9 mouse cellular contexts compared by ENCODE assay signal in the genomic region with DNA sequence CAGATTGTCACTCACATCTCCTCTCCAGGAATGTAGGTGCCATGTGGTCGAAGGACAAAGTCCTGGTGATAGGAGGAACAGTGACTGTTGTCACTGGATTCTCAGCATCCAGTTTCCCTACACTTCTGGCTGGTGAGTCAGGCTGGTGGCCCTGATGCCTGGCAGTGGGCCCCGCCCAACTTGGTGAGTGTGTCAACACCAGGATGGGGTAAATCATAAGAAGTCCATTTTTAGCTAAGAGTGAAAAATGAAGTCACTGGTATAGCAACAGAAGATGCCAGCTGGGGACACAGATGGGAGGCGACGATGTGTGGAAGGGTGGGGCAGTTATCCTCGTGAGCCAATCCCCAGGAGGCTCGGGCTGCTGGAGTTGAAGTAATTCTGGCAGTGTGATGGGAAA. TPM values are rescaled to one million over a fixed set of nuclear protein-coding genes. Genes with fewer than 3 reads are reported as not detected.
DNase-seq lines count a peak whose midpoint lies in the region; ATAC-seq and TF ChIP-seq lines count a peak whose summit lies in the region.
"Had no signal": no experiment of that assay in that cellular context is flagged by ENCODE, and none has a peak within 500 bp of the region (broad histone marks: within the 10 kb centered on the region; RNA-seq: fewer than 3 reads in every experiment).

No protein-coding gene starts in this region.

- H3K9me3 ChIP-seq in forebrain, embryonic 14.5 days (replicated peaks; ENCODE audit: control insufficient read depth, low read length), result no peaks in the 10 kb centered on the region
- no peaks in the 10 kb centered on the region; the same call in 1 of the 2 replicates for H3K9me3 ChIP-seq in forebrain, embryonic 11.5 days (ENCODE audit: control insufficient read depth, low read length)
- H3K9me3 ChIP-seq in midbrain, embryonic 10.5 days (replicated peaks), result no peaks in the 10 kb centered on the region; the same call in 1 of the 2 replicates
- no peaks in the 10 kb centered on the region for H3K9me3 ChIP-seq in midbrain, embryonic 15.5 days
- H3K9me3 ChIP-seq: liver, embryonic 13.5 days had no signal

- no peak; the same call in 1 of the 2 replicates for ATAC-seq in forebrain, embryonic 14.5 days
- ATAC-seq in forebrain, embryonic 11.5 days (replicated peaks; ENCODE audit: low FRiP score), result no peak
- no peak for ATAC-seq in midbrain, embryonic 15.5 days (replicated peaks)
- no peak for ATAC-seq in megakaryocyte progenitor cell, adult 5-6 weeks (replicated peaks; ENCODE audit: poor library complexity)

- no peak for TF ChIP-seq CTCF in olfactory bulb, adult 2 months (IDR thresholded peaks at IDR 0.05; ENCODE audit: insufficient read depth, low read depth, low read length)

- no peak overlapping the region for H3K27ac ChIP-seq in forebrain, embryonic 14.5 days (ENCODE audit: low read depth, low read length)
- no peak overlapping the region for H3K27ac ChIP-seq in forebrain, embryonic 11.5 days (ENCODE audit: low read depth, low read length)
- peak overlapping the region; percentile 98 for H3K27ac ChIP-seq in olfactory bulb, adult 2 months (ENCODE audit: insufficient read depth, low read depth, low read length)
- H3K27ac ChIP-seq in midbrain, embryonic 10.5 days (replicated peaks), result no peak overlapping the region
- H3K27ac ChIP-seq in midbrain, embryonic 15.5 days, result no peak overlapping the region
- H3K27ac ChIP-seq: liver, embryonic 13.5 days had no signal

- no peak overlapping the region for H3K9ac ChIP-seq in forebrain, embryonic 14.5 days (ENCODE audit: low read length)
- no peak overlapping the region for H3K9ac ChIP-seq in forebrain, embryonic 11.5 days (ENCODE audit: low read length)
- no peak overlapping the region for H3K9ac ChIP-seq in midbrain, embryonic 15.5 days
- H3K9ac ChIP-seq: liver, embryonic 13.5 days had no signal

- no peak overlapping the region for H3K4me2 ChIP-seq in forebrain, embryonic 14.5 days (ENCODE audit: low read length)
- H3K4me2 ChIP-seq in forebrain, embryonic 11.5 days (ENCODE audit: low read depth, low read length, severe bottlenecking), result no peak overlapping the region
- no peak overlapping the region for H3K4me2 ChIP-seq in midbrain, embryonic 15.5 days
- H3K4me2 ChIP-seq: liver, embryonic 13.5 days had no signal

- H3K4me3 ChIP-seq in forebrain, embryonic 14.5 days (ENCODE audit: low read depth, low read length), result no peak overlapping the region
- H3K4me3 ChIP-seq in forebrain, embryonic 11.5 days (ENCODE audit: low read depth, low read length), result no peak overlapping the region
- no peak overlapping the region for H3K4me3 ChIP-seq in olfactory bulb, adult 2 months (ENCODE audit: insufficient read depth, low read depth, low read length)
- no peak overlapping the region for H3K4me3 ChIP-seq in midbrain, embryonic 10.5 days
- no peak overlapping the region for H3K4me3 ChIP-seq in midbrain, embryonic 15.5 days
- H3K4me3 ChIP-seq: liver, embryonic 13.5 days had no signal

- no peaks in the 10 kb centered on the region for H3K4me1 ChIP-seq in forebrain, embryonic 14.5 days (ENCODE audit: control insufficient read depth, insufficient read depth, low read length)
- no peaks in the 10 kb centered on the region for H3K4me1 ChIP-seq in forebrain, embryonic 11.5 days (replicated peaks; ENCODE audit: control insufficient read depth, insufficient read depth, low read length)
- H3K4me1 ChIP-seq in olfactory bulb, adult 2 months (ENCODE audit: control insufficient read depth, insufficient read depth, low read length), result peaks cover 16% of the 10 kb centered on the region
- H3K4me1 ChIP-seq in midbrain, embryonic 10.5 days, result no peaks in the 10 kb centered on the region
- no peaks in the 10 kb centered on the region for H3K4me1 ChIP-seq in midbrain, embryonic 15.5 days
- H3K4me1 ChIP-seq: liver, embryonic 13.5 days had no signal

- no peaks in the 10 kb centered on the region for H3K27me3 ChIP-seq in forebrain, embryonic 14.5 days (replicated peaks; ENCODE audit: control insufficient read depth, insufficient read depth, low read length)
- H3K27me3 ChIP-seq in forebrain, embryonic 11.5 days (ENCODE audit: control insufficient read depth, insufficient read depth, low read length), result no peaks in the 10 kb centered on the region
- no peaks in the 10 kb centered on the region for H3K27me3 ChIP-seq in midbrain, embryonic 10.5 days (ENCODE audit: low read depth, poor library complexity, severe bottlenecking)
- H3K27me3 ChIP-seq in midbrain, embryonic 15.5 days (replicated peaks), result no peaks in the 10 kb centered on the region
- H3K27me3 ChIP-seq: liver, embryonic 13.5 days had no signal

- H3K36me3 ChIP-seq in forebrain, embryonic 14.5 days (ENCODE audit: control insufficient read depth, insufficient read depth, low read length), result no peaks in the 10 kb centered on the region
- H3K36me3 ChIP-seq in forebrain, embryonic 11.5 days (ENCODE audit: control insufficient read depth, insufficient read depth, low read length), result no peaks in the 10 kb centered on the region
- H3K36me3 ChIP-seq in midbrain, embryonic 10.5 days, result no peaks in the 10 kb centered on the region
- H3K36me3 ChIP-seq in midbrain, embryonic 15.5 days (replicated peaks), result no peaks in the 10 kb centered on the region
- H3K36me3 ChIP-seq: liver, embryonic 13.5 days had no signal

- WGBS in forebrain, embryonic 14.5 days, result 70% methylated on average over 6 of the region's 6 CpGs
- WGBS in forebrain, embryonic 11.5 days, result 79% methylated on average over 6 of the region's 6 CpGs
- 26% methylated on average over 6 of the region's 6 CpGs for WGBS in olfactory bulb, adult 2 months
- WGBS in midbrain, embryonic 10.5 days, result 77% methylated on average over 6 of the region's 6 CpGs
- 74% methylated on average over 6 of the region's 6 CpGs for WGBS in midbrain, embryonic 15.5 days

- TF ChIP-seq POLR2A in olfactory bulb, adult 2 months (IDR thresholded peaks at IDR 0.05; ENCODE audit: insufficient read depth, low read depth, low read length), result no peak

- peak; percentile 60 for DNase-seq in forebrain, embryonic 14.5 days (ENCODE audit: low spot score)
- DNase-seq in forebrain, embryonic 11.5 days (ENCODE audit: low spot score), result no peak
- peak; percentile 50 for DNase-seq in adrenal gland, postnatal 10 days
- peak; percentile 66 to 73 for DNase-seq in layer of hippocampus, adult 8-10 months (ENCODE audit: low spot score in 2 of 2)
- DNase-seq in midbrain, embryonic 10.5 days (ENCODE audit: low spot score), result no peak
- DNase-seq: liver, embryonic 13.5 days had no signal

RNA-seq across cellular contexts. Expression of a gene that starts 46.7 kb away (rescaled TPM):
- polyA plus RNA-seq in forebrain, embryonic 14.5 days (2014; fragmentation: Nextera tagmentation; extraction: Ambion mirVana), result 0.38 TPM in 1 of 2 replicates, not detected in the other
- polyA plus RNA-seq in forebrain, embryonic 11.5 days (2014; fragmentation: Nextera tagmentation; extraction: Ambion mirVana), result not detected in 2 replicates
- 10 to 100 TPM; 26.4 to 55.7 TPM for total RNA-seq in adrenal gland, postnatal 10 days (2021)
- total RNA-seq in layer of hippocampus, adult 8-10 months (2022), result under 1 TPM in 3 of 4 experiments, not detected in 1; 0.26 to 0.36 (median 0.27) TPM
- not detected in 2 replicates for polyA plus RNA-seq in olfactory bulb, adult 2 months (2012; ENCODE audit: insufficient read depth, insufficient read length, low replicate concordance, missing spikeins)
- not detected in 2 replicates for polyA plus RNA-seq in midbrain, embryonic 10.5 days (2016; fragmentation: Nextera tagmentation; extraction: Ambion mirVana)
- 0.09 TPM in 1 of 2 replicates, not detected in the other for polyA plus RNA-seq in midbrain, embryonic 15.5 days (2015; fragmentation: Nextera tagmentation; extraction: Ambion mirVana)
- total RNA-seq in megakaryocyte progenitor cell, adult 5-6 weeks (2015), result not detected in 2 replicates
- total RNA-seq in megakaryocyte progenitor cell, adult 5-6 weeks (2017), result not detected in 2 replicates

Comparison
In these comparisons a context has a peak if more than half of its experiments do, and no peak if none do; other contexts are left out.
1. DNase-seq: peak in forebrain, embryonic 14.5 days (single experiment), adrenal gland, postnatal 10 days (single experiment) and layer of hippocampus, adult 8-10 months (2 of 2); none in forebrain, embryonic 11.5 days (single experiment) and midbrain, embryonic 10.5 days (single experiment).